25 mouse cellular contexts compared by ENCODE assay signal in the genomic region with DNA sequence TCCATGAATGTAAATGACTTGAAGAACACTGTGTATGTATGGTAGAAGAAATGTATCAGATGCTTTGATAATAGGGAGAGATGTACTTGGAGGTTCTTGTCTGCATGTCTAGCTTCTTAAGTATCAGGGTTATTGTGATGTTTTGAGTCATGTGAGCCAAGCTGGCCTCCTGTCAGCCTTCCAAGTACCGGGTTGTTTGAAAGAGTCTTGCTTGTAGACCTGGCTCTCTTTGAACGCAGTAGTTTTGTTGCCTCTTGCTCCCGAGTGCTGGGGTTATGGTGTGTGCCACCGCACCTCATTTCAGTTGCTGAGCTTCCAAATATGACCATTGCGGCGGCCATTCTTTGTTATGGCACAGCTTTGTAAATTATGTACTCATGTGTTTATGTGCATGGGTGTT. TPM values are rescaled to one million over a fixed set of nuclear protein-coding genes. Genes with fewer than 3 reads are reported as not detected.
DNase-seq lines count a peak whose midpoint lies in the region; ATAC-seq and TF ChIP-seq lines count a peak whose summit lies in the region.
"Had no signal": no experiment of that assay in that cellular context is flagged by ENCODE, and none has a peak within 500 bp of the region (broad histone marks: within the 10 kb centered on the region; RNA-seq: fewer than 3 reads in every experiment).

No protein-coding gene starts in this region.

- no peak overlapping the region for H3K9ac ChIP-seq in midbrain, postnatal 0 days (replicated peaks; ENCODE audit: low read length, poor library complexity, severe bottlenecking)
- no peak overlapping the region for H3K9ac ChIP-seq in midbrain, embryonic 13.5 days (replicated peaks)
- H3K9ac ChIP-seq: embryonic facial prominence, embryonic 13.5 days; forebrain, embryonic 12.5 days; forebrain, embryonic 15.5 days; heart, embryonic 13.5 days; hindbrain, embryonic 13.5 days had no signal

- H3K4me2 ChIP-seq in midbrain, postnatal 0 days (ENCODE audit: low read depth, low read length, poor library complexity, severe bottlenecking) = no peak overlapping the region
- no peak overlapping the region for H3K4me2 ChIP-seq in midbrain, embryonic 13.5 days (replicated peaks)
- H3K4me2 ChIP-seq: embryonic facial prominence, embryonic 13.5 days; forebrain, embryonic 12.5 days; forebrain, embryonic 15.5 days; heart, embryonic 13.5 days; hindbrain, embryonic 13.5 days had no signal

- WGBS in midbrain, postnatal 0 days = 90% methylated on average over 6 of the region's 6 CpGs
- WGBS in midbrain, embryonic 13.5 days = 96% methylated on average over 6 of the region's 6 CpGs

- ATAC-seq in midbrain, postnatal 0 days (ENCODE audit: low FRiP score) = no peak
- ATAC-seq in midbrain, embryonic 13.5 days = no peak
- ATAC-seq: activated CD4-positive, CD25-positive, alpha-beta regulatory T cell, adult 4 months; forebrain, embryonic 15.5 days; hindbrain, embryonic 16.5 days; inflammation-experienced regulatory T-cells, adult 6 months had no signal

- DNase-seq in cerebellum, adult 9-10 months = peak; percentile 31
- DNase-seq in cerebellum, postnatal 25 days = no peak
- DNase-seq in layer of hippocampus, adult 2 months (ENCODE audit: low spot score in 2 of 2) = no peak
- no peak for DNase-seq in layer of hippocampus, postnatal 25 days (ENCODE audit: extremely low spot score in 1 of 2, low spot score in 1 of 2)
- peak; percentile 31 for DNase-seq in midbrain, postnatal 0 days (ENCODE audit: low spot score)
- DNase-seq: adrenal gland, adult 8-10 months; adrenal gland, postnatal 25 days; cerebellum, adult 9-11 months; cerebellum, postnatal 36 days; embryo, embryonic 11 days; gastrocnemius, postnatal 25 days; heart, adult 2 months; heart, postnatal 14 days had no signal

- no peak for TF ChIP-seq CTCF in layer of hippocampus, adult 2 months (conservative IDR thresholded peaks at IDR 0.05)
- no peak for TF ChIP-seq CTCF in midbrain, postnatal 0 days (IDR thresholded peaks at IDR 0.05)

- H3K27me3 ChIP-seq in midbrain, postnatal 0 days (ENCODE audit: insufficient read depth, low read length) = no peaks in the 10 kb centered on the region
- no peaks in the 10 kb centered on the region for H3K27me3 ChIP-seq in midbrain, embryonic 13.5 days
- H3K27me3 ChIP-seq: embryonic facial prominence, embryonic 13.5 days; forebrain, embryonic 12.5 days; forebrain, embryonic 15.5 days; heart, embryonic 13.5 days; hindbrain, embryonic 13.5 days had no signal

- peak overlapping the region; percentile 76 for H3K27ac ChIP-seq in layer of hippocampus, adult 2 months
- no peak overlapping the region for H3K27ac ChIP-seq in midbrain, postnatal 0 days (ENCODE audit: low read depth, low read length)
- no peak overlapping the region for H3K27ac ChIP-seq in midbrain, embryonic 13.5 days
- H3K27ac ChIP-seq: embryonic facial prominence, embryonic 10.5 days; embryonic facial prominence, embryonic 13.5 days; forebrain, embryonic 12.5 days; forebrain, embryonic 15.5 days; heart, adult 2 months; heart, embryonic 10.5 days; heart, embryonic 13.5 days; hindbrain, embryonic 13.5 days had no signal

- no peaks in the 10 kb centered on the region for H3K9me3 ChIP-seq in midbrain, postnatal 0 days (ENCODE audit: low read length)
- H3K9me3 ChIP-seq in midbrain, embryonic 13.5 days = no peaks in the 10 kb centered on the region
- H3K9me3 ChIP-seq: embryonic facial prominence, embryonic 10.5 days; embryonic facial prominence, embryonic 13.5 days; forebrain, embryonic 12.5 days; forebrain, embryonic 15.5 days; heart, embryonic 10.5 days; heart, embryonic 13.5 days; hindbrain, embryonic 13.5 days had no signal

- H3K4me3 ChIP-seq in layer of hippocampus, adult 2 months = no peak overlapping the region
- H3K4me3 ChIP-seq in midbrain, postnatal 0 days (ENCODE audit: low read depth, low read length) = no peak overlapping the region
- no peak overlapping the region for H3K4me3 ChIP-seq in midbrain, embryonic 13.5 days (replicated peaks)
- H3K4me3 ChIP-seq: embryonic facial prominence, embryonic 10.5 days; embryonic facial prominence, embryonic 13.5 days; erythroblast, embryonic 14.5 days; forebrain, embryonic 12.5 days; forebrain, embryonic 15.5 days; heart, adult 2 months; heart, embryonic 10.5 days; heart, embryonic 13.5 days; hindbrain, embryonic 13.5 days had no signal

- H3K4me1 ChIP-seq in midbrain, postnatal 0 days (ENCODE audit: insufficient read depth, low read length) = no peaks in the 10 kb centered on the region
- H3K4me1 ChIP-seq in midbrain, embryonic 13.5 days (replicated peaks) = no peaks in the 10 kb centered on the region
- H3K4me1 ChIP-seq: embryonic facial prominence, embryonic 10.5 days; embryonic facial prominence, embryonic 13.5 days; forebrain, embryonic 12.5 days; forebrain, embryonic 15.5 days; heart, embryonic 10.5 days; hindbrain, embryonic 13.5 days had no signal

- H3K36me3 ChIP-seq in midbrain, postnatal 0 days (ENCODE audit: insufficient read depth, low read length) = peaks cover 17% of the 10 kb centered on the region; the same call in 1 of the 2 replicates
- H3K36me3 ChIP-seq in midbrain, embryonic 13.5 days = peaks cover 72% of the 10 kb centered on the region

RNA-seq across cellular contexts. Expression of gene Nrbf2, which starts 34.3 kb away (rescaled TPM):
- total RNA-seq in layer of hippocampus, adult 2 months (2021) = 10 to 100 TPM; 19.3 to 20.7 TPM
- total RNA-seq in layer of hippocampus, postnatal 25 days (2021) = 10 to 100 TPM; 17.9 to 21.1 TPM
- total RNA-seq in midbrain, postnatal 0 days (2014; rRNA removed) = 15.5 and 17.3 TPM in 2 replicates
- 34.4 and 36.1 TPM in 2 replicates for polyA plus RNA-seq in midbrain, postnatal 0 days (2015; fragmentation: Nextera tagmentation; extraction: Ambion mirVana)
- 43.0 and 43.3 TPM in 2 replicates for polyA plus RNA-seq in midbrain, embryonic 13.5 days (2015; fragmentation: Nextera tagmentation; extraction: Ambion mirVana)

Comparison
In these comparisons a context has a peak if more than half of its experiments do, and no peak if none do; other contexts are left out.
1. DNase-seq: peak in cerebellum, adult 9-10 months (single experiment) and midbrain, postnatal 0 days (single experiment); none in cerebellum, postnatal 25 days (0 of 2), layer of hippocampus, adult 2 months (0 of 2) and layer of hippocampus, postnatal 25 days (0 of 2).